Mouse (Mus musculus): ENCODE measurements at regions not wholly inside any gene's neighbourhood (a gene's known extent, or its start where the extent isn't known, plus 50 kb on each side); places are given as distances from the start of the nearest gene placed in this dataset.

DNA sequence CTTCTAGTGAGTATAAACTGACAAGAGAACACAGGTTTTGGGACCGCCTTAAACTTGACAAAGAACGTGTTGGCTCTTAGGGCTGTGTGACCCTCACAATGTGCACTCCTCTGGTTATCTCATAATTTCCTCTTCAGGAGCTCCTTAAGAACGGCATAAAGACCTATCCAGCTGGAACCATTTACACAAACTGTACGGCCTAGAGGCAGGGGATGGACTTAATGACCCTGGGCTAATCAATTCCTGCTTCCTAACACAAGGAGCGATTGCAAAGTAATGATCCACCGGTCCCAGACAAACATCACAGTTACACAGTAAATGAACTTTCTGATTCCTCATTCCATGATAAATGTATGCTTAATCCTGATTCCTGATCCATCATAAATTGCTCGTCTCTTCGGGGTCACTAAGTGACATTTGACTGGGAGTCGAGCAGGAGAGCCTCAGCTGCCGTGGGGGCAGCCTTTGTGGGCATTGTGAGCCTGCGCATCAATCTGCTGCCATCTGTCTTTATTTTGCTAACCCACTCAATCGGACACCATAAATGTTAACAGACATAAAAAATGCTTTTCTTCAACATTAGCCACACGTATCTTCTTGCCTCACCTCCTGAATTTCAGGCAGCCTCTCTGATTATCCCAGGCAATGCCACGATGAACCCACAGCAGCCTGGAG, 179.4 kb downstream of the Lmo4 start:
- TF ChIP-seq ZNF384 (IDR thresholded peaks at IDR 0.05; ENCODE audit: low read depth, low read length) (no peak), MAFK (IDR thresholded peaks at IDR 0.05; ENCODE audit: insufficient read depth, low read depth, low read length) (no peak), CHD2 (IDR thresholded peaks at IDR 0.05; ENCODE audit: low read depth, low read length) (no peak), HCFC1 (IDR thresholded peaks at IDR 0.05; ENCODE audit: borderline replicate concordance, insufficient read depth, low read length) (no peak)
